Mouse (Mus musculus) brown adipose tissue, adult 24 weeks (tissue): ENCODE measurements at regions not wholly inside any gene's neighbourhood (a gene's known extent, or its start where the extent isn't known, plus 50 kb on each side); places are given as distances from the start of the nearest gene placed in this dataset.

Experiments
- H3K27ac ChIP-seq: fragments of 200-500 bp; replicated peaks from 2 replicates; pipeline ENCODE4 v1.5.1; 2012; ENCODE audit warnings: low read depth, mild to moderate bottlenecking, low read length
- H3K4me1 ChIP-seq: fragments of 200-500 bp; 2 replicates; pipeline ENCODE4 v1.6.1; 2012; ENCODE audit warnings: low read length, mixed read lengths; ENCODE audit not compliant: control insufficient read depth, insufficient read depth, insufficient read length
- H3K4me3 ChIP-seq: fragments of 200-500 bp; 2 replicates; pipeline ENCODE4 v1.5.1; 2012; ENCODE audit warnings: low read depth, mild to moderate bottlenecking, low read length, moderate library complexity; ENCODE audit not compliant: insufficient read depth

GRCm38 (mm10) chr4:131206181-131206885 is 262.1 kb downstream of the Matn1 start:
- Histone ChIP-seq H3K4me3 (no peak overlapping the region), H3K4me1 (no peaks in the 10 kb centered on the region), H3K27ac (no peak overlapping the region)

DNA sequence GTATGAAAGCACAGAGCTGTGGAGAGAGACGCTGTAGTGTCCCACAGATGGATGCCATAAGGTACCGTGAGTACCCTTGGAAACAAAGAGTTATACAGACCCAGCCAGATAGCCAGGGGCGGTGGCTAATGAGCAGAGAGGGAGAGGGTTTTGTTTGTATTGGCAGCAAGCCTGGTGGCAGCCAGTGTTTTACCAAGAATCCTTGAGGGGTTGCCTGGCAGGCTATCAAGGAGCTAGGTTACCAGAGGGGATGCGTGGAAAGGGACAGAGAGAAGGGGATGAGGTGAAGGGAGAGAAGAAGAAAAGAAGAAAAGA is 262.7 kb downstream of the Matn1 start:
- Histone ChIP-seq H3K4me1 (no peaks in the 10 kb centered on the region), H3K4me3 (no peak overlapping the region)

DNA sequence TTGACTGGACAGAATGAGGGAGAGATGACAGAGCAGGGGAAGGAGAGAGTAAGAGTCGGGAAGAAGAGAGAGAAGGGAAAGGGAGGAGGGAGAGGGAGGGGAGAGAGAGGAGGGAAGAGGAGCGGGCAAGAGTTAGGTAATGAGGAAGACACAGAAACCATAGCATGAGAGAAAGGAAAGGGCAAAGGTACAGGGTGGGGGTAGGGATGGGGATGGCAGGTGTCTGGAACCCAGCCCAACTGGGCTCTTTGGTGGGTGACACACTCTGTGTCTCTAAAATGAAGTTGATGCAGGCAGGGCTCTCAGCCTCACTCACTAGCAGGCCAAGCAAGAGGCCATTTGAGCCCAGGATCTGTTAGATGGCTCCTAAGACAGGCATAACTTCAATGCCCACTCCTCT is 263.1 kb downstream of the Matn1 start:
- Histone ChIP-seq H3K27ac (no peak overlapping the region), H3K4me1 (no peaks in the 10 kb centered on the region), H3K4me3 (no peak overlapping the region)

More for the DNA sequence above, 262.7 kb downstream of the Matn1 start:
- no peak overlapping the region for H3K27ac ChIP-seq

DNA sequence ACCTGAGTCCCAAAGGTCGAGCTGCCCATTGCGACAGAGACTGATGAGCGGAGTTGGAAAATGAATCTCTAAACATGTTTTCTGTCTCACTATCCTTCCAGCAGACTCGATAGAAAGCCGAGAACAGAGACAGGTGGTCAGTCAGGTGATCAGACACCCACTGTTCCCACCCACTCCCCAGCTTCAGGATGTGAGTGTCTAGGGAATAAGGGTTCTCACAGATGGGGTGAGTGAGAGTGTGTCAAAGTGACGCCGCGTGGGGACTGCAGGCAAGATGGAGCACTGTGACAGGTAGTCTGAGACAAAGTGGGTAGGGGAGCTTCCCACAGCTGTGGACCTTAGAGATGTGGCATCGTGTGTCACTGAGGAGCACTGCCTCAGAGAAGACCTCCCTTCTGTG is 264.0 kb downstream of the Matn1 start:
- Histone ChIP-seq H3K27ac (no peak overlapping the region), H3K4me3 (no peak overlapping the region), H3K4me1 (no peaks in the 10 kb centered on the region)

- no peaks in the 10 kb centered on the region for H3K4me1 ChIP-seq
- no peak overlapping the region for H3K27ac ChIP-seq
- no peak overlapping the region for H3K4me3 ChIP-seq
Observed at GRCm38 (mm10) chr4:131208637-131209036, 264.5 kb downstream of the Matn1 start.

DNA sequence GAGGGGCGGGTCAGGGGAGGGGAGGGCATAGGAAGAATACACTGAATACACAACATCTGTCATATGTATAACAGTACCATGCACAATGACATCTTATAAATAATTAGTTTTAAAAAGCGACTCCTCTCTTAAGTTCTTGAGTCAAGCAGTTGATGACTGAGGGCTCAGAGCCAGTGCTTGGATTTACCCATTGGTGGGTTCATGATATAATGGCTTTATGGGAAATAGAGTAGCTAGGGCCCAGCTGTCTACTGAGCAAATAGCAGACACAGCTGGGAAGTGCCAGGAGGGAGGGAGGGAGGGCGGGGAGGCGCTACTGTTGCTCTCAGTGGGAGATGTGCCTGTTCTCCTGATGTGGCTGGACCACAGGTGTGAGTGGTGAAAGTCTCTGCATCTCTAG is 268.5 kb downstream of the Matn1 start:
- Histone ChIP-seq H3K4me3 (no peak overlapping the region), H3K27ac (no peak overlapping the region)

GRCm38 (mm10) chr4:131215682-131216081 is 271.5 kb downstream of the Matn1 start:
- no peaks in the 10 kb centered on the region for H3K4me1 ChIP-seq
- no peak overlapping the region for H3K4me3 ChIP-seq
- no peak overlapping the region for H3K27ac ChIP-seq

More for the DNA sequence above, 268.5 kb downstream of the Matn1 start:
- no peaks in the 10 kb centered on the region for H3K4me1 ChIP-seq

GRCm38 (mm10) chr4:131216361-131216760 is 272.2 kb downstream of the Matn1 start:
- Histone ChIP-seq H3K4me1 (no peaks in the 10 kb centered on the region), H3K27ac (no peak overlapping the region), H3K4me3 (no peak overlapping the region)

- H3K4me3 ChIP-seq = no peak overlapping the region
- no peaks in the 10 kb centered on the region for H3K4me1 ChIP-seq
- no peak overlapping the region for H3K27ac ChIP-seq
Observed at GRCm38 (mm10) chr4:131217083-131217482, 272.9 kb downstream of the Matn1 start.

DNA sequence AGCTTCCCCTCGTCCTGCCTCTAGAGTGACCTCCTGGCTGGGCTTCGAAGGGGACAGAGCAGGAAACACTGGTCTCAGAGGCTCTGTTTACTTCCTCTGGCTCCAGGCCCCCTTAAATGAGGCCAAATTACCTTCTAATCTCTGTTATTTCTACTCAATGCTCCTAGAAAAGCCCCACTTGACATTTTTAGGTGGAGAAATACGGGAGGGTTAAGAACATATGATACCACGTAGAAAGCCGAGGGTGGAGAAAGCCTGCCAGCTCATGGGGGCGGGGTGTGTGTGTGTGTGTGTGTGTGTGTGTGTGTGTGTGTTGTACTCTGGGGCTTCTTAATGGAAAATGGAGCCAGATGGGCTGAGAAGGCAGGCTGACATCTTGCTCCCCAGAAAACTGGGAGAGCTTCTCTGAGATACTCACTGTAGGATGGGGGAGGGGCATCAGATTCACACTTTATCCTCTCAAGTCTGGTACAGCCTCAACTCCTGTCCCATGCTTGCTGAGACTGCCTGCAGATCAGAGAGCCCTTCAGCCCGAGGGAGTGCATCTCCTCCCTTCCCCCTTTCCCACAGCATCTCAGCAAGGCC is 273.5 kb downstream of the Matn1 start:
- no peak overlapping the region for H3K4me3 ChIP-seq
- H3K27ac ChIP-seq = no peak overlapping the region
- no peaks in the 10 kb centered on the region for H3K4me1 ChIP-seq

- no peak overlapping the region for H3K27ac ChIP-seq
- H3K4me3 ChIP-seq = no peak overlapping the region
- no peaks in the 10 kb centered on the region for H3K4me1 ChIP-seq
Observed at GRCm38 (mm10) chr4:131220966-131221365, 276.8 kb downstream of the Matn1 start.

DNA sequence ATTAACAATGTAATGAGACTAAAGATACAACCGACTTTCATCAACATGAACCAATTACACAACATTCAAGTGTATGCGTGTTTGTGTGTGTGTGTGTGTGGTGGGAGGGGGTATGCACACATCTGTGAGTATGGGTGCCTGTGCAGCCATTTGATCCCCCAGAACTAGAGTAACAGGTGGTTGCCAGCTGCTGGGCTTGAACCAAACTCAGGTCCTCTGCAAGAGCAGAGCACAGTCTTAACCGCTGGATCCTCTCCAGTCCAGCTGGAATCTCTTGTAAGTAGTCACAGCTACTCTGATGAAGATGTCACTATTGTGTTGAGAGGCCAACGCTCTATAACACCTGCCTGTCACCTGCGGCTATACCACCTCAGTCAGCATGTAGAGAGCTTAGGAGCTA is 286.2 kb downstream of the Matn1 start:
- Histone ChIP-seq H3K4me3 (no peak overlapping the region), H3K4me1 (no peaks in the 10 kb centered on the region), H3K27ac (no peak overlapping the region)

DNA sequence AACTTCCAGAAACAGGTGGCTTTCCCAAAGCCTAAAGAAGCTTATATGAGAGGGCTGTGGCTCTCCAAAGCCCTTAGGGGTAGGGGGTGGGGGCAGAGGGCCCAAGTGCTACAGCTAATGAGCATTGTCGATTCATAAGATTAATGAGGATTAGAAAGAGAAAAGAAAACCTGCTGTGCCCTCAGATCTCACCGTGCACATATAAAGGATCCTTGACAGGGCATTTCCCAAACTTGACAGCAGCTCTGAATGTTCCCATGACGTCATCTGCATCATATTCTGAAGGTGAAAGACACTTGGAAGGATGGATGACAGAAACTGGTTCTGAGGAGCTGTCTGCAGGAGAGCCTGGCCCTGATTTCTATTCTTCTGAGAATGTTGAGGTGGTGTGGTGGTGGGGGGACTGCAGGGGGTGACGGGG is 292.4 kb downstream of the Matn1 start:
- Histone ChIP-seq H3K4me3 (no peak overlapping the region), H3K27ac (no peak overlapping the region)

DNA sequence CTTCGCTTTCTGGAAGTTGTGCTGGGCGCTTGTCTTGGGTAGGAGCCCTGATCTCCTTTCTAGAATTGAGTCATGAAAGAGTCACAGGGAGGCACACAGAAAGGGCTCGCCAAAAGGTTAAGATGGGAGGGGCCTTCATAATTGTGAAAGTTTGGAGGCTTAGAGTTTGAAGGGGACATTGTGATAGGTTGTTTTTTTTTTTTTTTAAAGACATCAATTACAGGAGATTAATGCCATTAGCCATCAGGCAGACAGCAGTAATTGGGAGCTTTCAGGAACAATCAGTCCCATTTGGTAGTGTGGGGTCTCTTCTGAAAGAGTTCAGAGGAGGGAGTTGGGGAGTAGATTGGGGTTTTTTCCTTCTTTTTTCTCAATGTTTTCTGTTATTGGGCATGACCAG is 294.4 kb downstream of the Matn1 start:
- H3K4me1 ChIP-seq = no peaks in the 10 kb centered on the region

More for the DNA sequence above, 292.4 kb downstream of the Matn1 start:
- no peaks in the 10 kb centered on the region for H3K4me1 ChIP-seq

GRCm38 (mm10) chr4:131239132-131239531 is 294.9 kb downstream of the Matn1 start:
- no peak overlapping the region for H3K27ac ChIP-seq
- H3K4me1 ChIP-seq = no peaks in the 10 kb centered on the region

More for the DNA sequence above, 294.4 kb downstream of the Matn1 start:
- H3K27ac ChIP-seq = no peak overlapping the region
- H3K4me3 ChIP-seq = no peak overlapping the region

DNA sequence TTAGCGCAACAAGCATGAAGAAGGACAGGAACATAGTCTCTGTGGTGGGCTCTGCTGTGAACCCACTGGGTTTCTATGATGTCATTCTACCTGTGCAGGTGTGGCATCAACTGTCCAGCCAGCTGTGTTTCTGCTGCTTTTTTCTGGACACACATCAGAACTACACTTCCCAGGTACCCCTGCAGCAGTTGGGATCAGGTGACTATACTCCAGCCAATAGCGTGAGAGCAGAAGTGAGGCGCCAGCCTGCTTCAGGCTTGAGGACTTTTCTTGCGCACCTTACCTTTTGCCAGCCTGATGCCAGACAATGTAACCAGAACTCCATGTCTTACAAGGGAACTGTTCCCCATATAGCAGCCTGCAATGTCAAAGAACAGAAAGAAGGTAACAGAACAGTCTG is 296.3 kb downstream of the Matn1 start:
- Histone ChIP-seq H3K4me3 (no peak overlapping the region), H3K4me1 (no peaks in the 10 kb centered on the region), H3K27ac (no peak overlapping the region)

More at GRCm38 (mm10) chr4:131239132-131239531, 294.9 kb downstream of the Matn1 start:
- no peak overlapping the region for H3K4me3 ChIP-seq
